Mouse (Mus musculus): ENCODE results near the gene Igf1r.

The Igf1r gene

GRCm38 (mm10) chr7:68075401-68075800 is 122.8 kb downstream of the Igf1r start:
- POLR2A ChIA-PET: interaction anchor here in 1 of 4 experiments (0.6 to 0.8 kb wide), 2 partner anchors 54 to 148 kb away, joined by 3 read pairs; no protein-coding TSS in a partner anchor
- CTCF ChIA-PET: no interaction called here

GRCm38 (mm10) chr7:68080122-68080845 is 127.7 kb downstream of the Igf1r start:
- ChIA-PET POLR2A (no interaction called here), CTCF (interaction anchor here in 1 of 4 experiments (0.5 kb wide), 1 partner anchor 21 kb away, joined by 4 read pairs; no protein-coding TSS in a partner anchor)

GRCm38 (mm10) chr7:68085338-68085737 is 132.7 kb downstream of the Igf1r start:
- CTCF ChIA-PET: interaction anchor here in 2 of 4 experiments (0.6 to 0.7 kb wide), 3 partner anchors 17 to 326 kb away, joined by 3 read pairs; partner anchors contain the start of gene Synm (in 1 of the 2)
- POLR2A ChIA-PET: interaction anchor here in 3 of 4 experiments (0.7 to 1.3 kb wide), 3 partner anchors 15 to 849 kb away, joined by 3 to 6 read pairs (median 3); no protein-coding TSS in a partner anchor

GRCm38 (mm10) chr7:68085870-68086341 is 133.3 kb downstream of the Igf1r start:
- ChIA-PET CTCF (no interaction called here), POLR2A (interaction anchor here in 1 of 4 experiments (1.3 kb wide), 1 partner anchor 15 kb away, joined by 6 read pairs; no protein-coding TSS in a partner anchor)

GRCm38 (mm10) chr7:68087496-68087895 is 134.9 kb downstream of the Igf1r start:
- POLR2A ChIA-PET: interaction anchor here in 1 of 4 experiments (0.6 kb wide), 1 partner anchor 138 kb away, joined by 3 read pairs; no protein-coding TSS in a partner anchor
- CTCF ChIA-PET: no interaction called here

GRCm38 (mm10) chr7:68088825-68089224 is 136.2 kb downstream of the Igf1r start:
- CTCF ChIA-PET: interaction anchor here in 1 of 4 experiments (0.6 kb wide), 1 partner anchor 850 kb away, joined by 3 read pairs; no protein-coding TSS in a partner anchor

GRCm38 (mm10) chr7:68089725-68090124 is 137.1 kb downstream of the Igf1r start:
- ChIA-PET CTCF (no interaction called here), POLR2A (interaction anchor here in 1 of 4 experiments (1.4 kb wide), 1 partner anchor 12 kb away, joined by 3 read pairs; no protein-coding TSS in a partner anchor)

More at GRCm38 (mm10) chr7:68088825-68089224, 136.2 kb downstream of the Igf1r start:
- POLR2A ChIA-PET: no interaction called here

GRCm38 (mm10) chr7:68090576-68090975 is 137.9 kb downstream of the Igf1r start:
- ChIA-PET POLR2A (interaction anchor here in 3 of 4 experiments (0.6 to 1.4 kb wide), 5 partner anchors 12 to 39 kb away, joined by 3 to 5 read pairs (median 3); no protein-coding TSS in a partner anchor), CTCF (no interaction called here)

GRCm38 (mm10) chr7:68092304-68092978 is 139.8 kb downstream of the Igf1r start:
- ChIA-PET CTCF (no interaction called here), POLR2A (interaction anchor here in 1 of 4 experiments (0.5 to 1.0 kb wide), 2 partner anchors 11 to 18 kb away, joined by 4 read pairs; no protein-coding TSS in a partner anchor)

- ChIA-PET CTCF (no interaction called here), POLR2A (no interaction called here)
Observed at GRCm38 (mm10) chr7:68093817-68094216, 141.2 kb downstream of the Igf1r start.

GRCm38 (mm10) chr7:68095574-68095973 is 142.9 kb downstream of the Igf1r start:
- CTCF ChIA-PET: interaction anchor here in 1 of 4 experiments (0.6 kb wide), 1 partner anchor 282 kb away, joined by 6 read pairs; no protein-coding TSS in a partner anchor
- POLR2A ChIA-PET: no interaction called here

GRCm38 (mm10) chr7:68096411-68096810 is 143.8 kb downstream of the Igf1r start:
- ChIA-PET POLR2A (no interaction called here), CTCF (no interaction called here)

- CTCF ChIA-PET: no interaction called here
- POLR2A ChIA-PET: no interaction called here
Observed at GRCm38 (mm10) chr7:68097081-68097836, 144.6 kb downstream of the Igf1r start.

GRCm38 (mm10) chr7:68098098-68098497 is 145.5 kb downstream of the Igf1r start:
- ChIA-PET CTCF (no interaction called here), POLR2A (no interaction called here)

GRCm38 (mm10) chr7:68100388-68100787 is 147.8 kb downstream of the Igf1r start:
- ChIA-PET CTCF (no interaction called here), POLR2A (no interaction called here)

GRCm38 (mm10) chr7:68102456-68103177 is 150.0 kb downstream of the Igf1r start:
- ChIA-PET POLR2A (no interaction called here), CTCF (no interaction called here)

- ChIA-PET POLR2A (no interaction called here), CTCF (no interaction called here)
Observed at GRCm38 (mm10) chr7:68103178-68103530, 150.5 kb downstream of the Igf1r start.

GRCm38 (mm10) chr7:68111532-68111931 is 158.9 kb downstream of the Igf1r start:
- CTCF ChIA-PET: no interaction called here

GRCm38 (mm10) chr7:68112582-68112981 is 160.0 kb downstream of the Igf1r start:
- POLR2A ChIA-PET: interaction anchor here in 1 of 4 experiments (0.6 to 1.7 kb wide), 2 partner anchors 18 to 1376 kb away, joined by 3 to 4 read pairs; no protein-coding TSS in a partner anchor
- CTCF ChIA-PET: no interaction called here

More at GRCm38 (mm10) chr7:68111532-68111931, 158.9 kb downstream of the Igf1r start:
- POLR2A ChIA-PET: interaction anchor here in 1 of 4 experiments (0.6 to 1.7 kb wide), 3 partner anchors 10 to 68 kb away, joined by 3 to 4 read pairs (median 3); no protein-coding TSS in a partner anchor
